Mouse (Mus musculus) granulocyte monocyte progenitor cell, adult 5-6 weeks (primary cell): Measurements from ENCODE around the gene Fam198a. TPM values are rescaled to one million over a fixed set of nuclear protein-coding genes. Genes with fewer than 3 reads are reported as not detected.

Experiments
- ATAC-seq: replicated peaks from 2 replicates; pipeline ENCODE4 v1.8.0; 2016; ENCODE audit warnings: mild to moderate bottlenecking, moderate TSS enrichment, inconsistent platforms; ENCODE audit not compliant: poor library complexity, severe bottlenecking
- total RNA-seq, 2 experiments: library from RNA; stranded (forward) in 1 of 2; stranded (reverse) in 1 of 2; fragments of 200-712, 200-1000 nt in 1 of 2; fragments of >200 nt in 1 of 2; fragmentation: Nextera tagmentation in 1 of 2; gene quantifications; 2 replicates each; pipeline ENCODE4 v1.2.3; 2014 to 2017

The Fam198a gene
- total RNA-seq, 2 experiments from 2014 or later = not detected

- ATAC-seq = no peak
These were observed 23.6 kb downstream of the Fam198a start for GRCm38 (mm10) chr9:121974141-121974986.

- no peak for ATAC-seq
These were observed 24.5 kb downstream of the Fam198a start for GRCm38 (mm10) chr9:121975321-121975720.

- ATAC-seq = no peak
These were observed 30.3 kb downstream of the Fam198a start for GRCm38 (mm10) chr9:121981046-121981445.

- no peak for ATAC-seq
These were observed 30.8 kb downstream of the Fam198a start for GRCm38 (mm10) chr9:121981466-121982105.

GRCm38 (mm10) chr9:121982214-121982613, 31.4 kb downstream of the Fam198a start:
- ATAC-seq = no peak

- no peak for ATAC-seq
These were observed 31.9 kb downstream of the Fam198a start for GRCm38 (mm10) chr9:121982665-121983064.

GRCm38 (mm10) chr9:121983504-121983903, 32.7 kb downstream of the Fam198a start:
- ATAC-seq = peak; percentile 59

- ATAC-seq = peak; percentile 82
These were observed 34.0 kb downstream of the Fam198a start for GRCm38 (mm10) chr9:121984465-121985461.

GRCm38 (mm10) chr9:121988910-121989309, 38.1 kb downstream of the Fam198a start:
- no peak for ATAC-seq

- no peak for ATAC-seq
These were observed 38.7 kb downstream of the Fam198a start for GRCm38 (mm10) chr9:121989536-121989935.

- ATAC-seq = no peak
These were observed 40.3 kb downstream of the Fam198a start for GRCm38 (mm10) chr9:121991041-121991440.

GRCm38 (mm10) chr9:121993047-121993446, 42.3 kb downstream of the Fam198a start:
- peak; percentile 78 for ATAC-seq

GRCm38 (mm10) chr9:121995077-121995476, 44.3 kb downstream of the Fam198a start:
- ATAC-seq = no peak

GRCm38 (mm10) chr9:121995508-121996131, 44.8 kb downstream of the Fam198a start:
- peak; percentile 40 for ATAC-seq

GRCm38 (mm10) chr9:121997010-121997409, 46.2 kb downstream of the Fam198a start, which contains the start of gene Pomgnt2:
Gene Pomgnt2 (minus strand): TSS chr9:121997110.
- no peak for ATAC-seq

GRCm38 (mm10) chr9:121997978-121998377, 47.2 kb downstream of the Fam198a start:
- no peak for ATAC-seq

- ATAC-seq = no peak
These were observed 55.4 kb downstream of the Fam198a start for GRCm38 (mm10) chr9:122006175-122006574.

GRCm38 (mm10) chr9:122006609-122007008, 55.8 kb downstream of the Fam198a start:
- peak; percentile 72 for ATAC-seq

GRCm38 (mm10) chr9:122008876-122009275, 58.1 kb downstream of the Fam198a start:
- no peak for ATAC-seq

- ATAC-seq = no peak
These were observed 60.0 kb downstream of the Fam198a start for GRCm38 (mm10) chr9:122010751-122011150.
